Mouse (Mus musculus) lung, adult 10 weeks (tissue): ENCODE results near the gene Phospho1. TPM values are rescaled to one million over a fixed set of nuclear protein-coding genes. Genes with fewer than 3 reads are reported as not detected.

Experiments used
- polyA plus RNA-seq: library from polyadenylated mRNA; stranded (reverse); fragments of 350-450 nt; fragmentation: Illumina TruSeq; extraction: RNeasy Lipid Tissue Mini Kit (QIAGEN cat#74804); gene quantifications from one replicate; pipeline ENCODE4 v1.2.3, GENCODE M21; 2014; ENCODE audit warnings: low read depth, low replicate concordance; ENCODE audit not compliant: insufficient read depth

The Phospho1 gene
- 23.5 TPM for polyA plus RNA-seq

GRCm38 (mm10) chr11:95824071-95824876 is at the start of gene Phospho1:
Phospho1 (plus strand) TSS chr11:95824499.

GRCm38 (mm10) chr11:95837059-95837458 is 12.8 kb downstream of the Phospho1 start, which contains the start of gene Gngt2:
Gngt2 (plus strand) TSS chr11:95837216.

DNA sequence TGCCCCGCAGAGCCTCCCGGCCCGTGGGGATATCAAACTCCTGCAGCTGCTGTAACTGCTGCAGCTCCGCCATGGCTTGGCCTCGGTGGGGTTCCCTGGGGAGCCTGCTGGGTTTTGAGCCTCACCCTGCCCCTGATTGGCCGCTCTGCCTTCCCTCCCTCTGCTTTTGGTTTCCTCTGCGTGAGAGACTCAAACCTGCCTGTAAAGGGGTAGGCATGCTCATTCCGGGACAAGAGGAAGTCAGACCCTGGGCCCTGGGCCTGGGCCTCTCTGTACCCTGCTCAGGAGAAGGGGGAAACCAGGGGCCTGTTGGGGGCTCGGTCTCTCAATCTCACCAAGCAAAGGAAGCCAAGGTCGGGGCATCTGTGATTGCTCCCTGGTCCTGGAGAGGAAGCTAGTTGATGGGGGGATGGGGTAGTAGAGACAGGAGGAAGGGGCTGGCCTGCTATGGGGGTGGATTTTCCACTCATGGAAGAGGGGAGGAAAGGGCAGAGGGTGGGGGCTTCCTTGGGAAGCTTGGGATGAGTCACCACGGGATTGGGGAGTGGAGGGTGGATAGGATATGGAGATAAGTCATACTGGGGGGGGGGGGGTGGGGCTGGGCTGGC is 17.9 kb downstream of the Phospho1 start, which contains the start of gene Abi3:
Gene Abi3 (minus strand): TSS at position 403 of the 608 bp plus-strand sequence.

Other genes with a start within 250 kb of the Phospho1 start
- gene Ngfr, start 236.8 kb upstream of the Phospho1 start, polyA plus RNA-seq, result 0.44 TPM
- gene Phb, start 157.5 kb upstream of the Phospho1 start, polyA plus RNA-seq, result 104 TPM
- 15.5 TPM for gene Zfp652, start 111.8 kb upstream of the Phospho1 start, polyA plus RNA-seq
- gene B130006D01Rik, start 100.9 kb upstream of the Phospho1 start, polyA plus RNA-seq, result not detected
- gene Gngt2, start 12.7 kb downstream of the Phospho1 start, polyA plus RNA-seq, result 167 TPM
- 35.6 TPM for gene Abi3, start 18.0 kb downstream of the Phospho1 start, polyA plus RNA-seq
- not detected for gene B4galnt2, start 90.4 kb downstream of the Phospho1 start, polyA plus RNA-seq
- gene Igf2bp1, start 181.4 kb downstream of the Phospho1 start, polyA plus RNA-seq, result 0.35 TPM
- not detected for gene Gip, start 200.0 kb downstream of the Phospho1 start, polyA plus RNA-seq
- 69.6 TPM for gene Snf8, start 210.4 kb downstream of the Phospho1 start, polyA plus RNA-seq
- gene Ube2z, start 240.9 kb downstream of the Phospho1 start, polyA plus RNA-seq, result 35.5 TPM